Mouse (Mus musculus) gastrocnemius, postnatal 25 days (tissue): Measurements from ENCODE around the gene Agap2. TPM values are rescaled to one million over a fixed set of nuclear protein-coding genes. Genes with fewer than 3 reads are reported as not detected.

Source experiments
- DNase-seq: peaks from one replicate; pipeline ENCODE4 v3.0.0; 2022
- long read RNA-seq, 2 experiments: library from polyadenylated mRNA; stranded (forward); transcript quantifications; one replicate each; pipeline ENCODE4 v2.0.0; 2021
- total RNA-seq, 2 experiments: library from RNA; stranded (reverse); gene quantifications; 1 replicate in 1 of 2; 2 replicates in 1 of 2; pipeline ENCODE4 v1.2.3; 2021

Agap2 gene
- 1 to 10 TPM; 2.0 to 2.4 TPM for total RNA-seq
- long read RNA-seq, experiment 1, partial matches to known transcripts: 0 of 1 reads
- long read RNA-seq, experiment 1, other reads (novel, unspliced or antisense): 1 of 1 reads
- long read RNA-seq, experiment 2: 0 reads

GRCm38 (mm10) chr10:127075080-127075479 lies at the start of gene Agap2:
TSS of gene Agap2 (plus strand) at chr10:127075284.
- DNase-seq: no peak

GRCm38 (mm10) chr10:127030336-127031296 lies 44.5 kb upstream of the Agap2 start, which contains the start of gene Tsfm:
TSS of gene Tsfm (minus strand) at chr10:127030840.
- peak; percentile 86 for DNase-seq

GRCm38 (mm10) chr10:127033301-127033741 lies 41.8 kb upstream of the Agap2 start:
- no peak for DNase-seq

- DNase-seq: no peak
Observed at GRCm38 (mm10) chr10:127036273-127036672, 38.8 kb upstream of the Agap2 start.

GRCm38 (mm10) chr10:127037641-127038040 lies 37.4 kb upstream of the Agap2 start:
- DNase-seq: no peak

- DNase-seq: no peak
Observed at GRCm38 (mm10) chr10:127040569-127041214, 34.4 kb upstream of the Agap2 start.

GRCm38 (mm10) chr10:127041274-127041766 lies 33.8 kb upstream of the Agap2 start, which contains the start of the genes Mettl1 and Eef1akmt3:
TSS of gene Mettl1 (plus strand) at chr10:127041414.
TSS of gene Eef1akmt3 (minus strand) at chr10:127041513.
- peak; percentile 32 for DNase-seq

- peak; percentile 83 for DNase-seq
Observed at GRCm38 (mm10) chr10:127041774-127042338, 33.2 kb upstream of the Agap2 start.

- no peak for DNase-seq
Observed at GRCm38 (mm10) chr10:127042468-127043115, 32.5 kb upstream of the Agap2 start.

GRCm38 (mm10) chr10:127043187-127043586 lies 31.9 kb upstream of the Agap2 start:
- no peak for DNase-seq

GRCm38 (mm10) chr10:127047954-127048353 lies 27.1 kb upstream of the Agap2 start, which contains the start of gene Cyp27b1:
TSS of gene Cyp27b1 (plus strand) at chr10:127048250.
- DNase-seq: no peak

- DNase-seq: no peak
Observed at GRCm38 (mm10) chr10:127048608-127049394, 26.3 kb upstream of the Agap2 start.

GRCm38 (mm10) chr10:127049395-127050118 lies 25.5 kb upstream of the Agap2 start:
- no peak for DNase-seq

- no peak for DNase-seq
Observed at GRCm38 (mm10) chr10:127050119-127050474, 25.0 kb upstream of the Agap2 start.

GRCm38 (mm10) chr10:127054646-127055045 lies 20.4 kb upstream of the Agap2 start:
- DNase-seq: no peak

GRCm38 (mm10) chr10:127055406-127055805 lies 19.7 kb upstream of the Agap2 start:
- DNase-seq: no peak

GRCm38 (mm10) chr10:127056490-127056889 lies 18.6 kb upstream of the Agap2 start:
- no peak for DNase-seq

- no peak for DNase-seq
Observed at GRCm38 (mm10) chr10:127058161-127058560, 16.9 kb upstream of the Agap2 start.

GRCm38 (mm10) chr10:127058708-127059107 lies 16.4 kb upstream of the Agap2 start:
- no peak for DNase-seq
